In genomic region chr8:84593143-84593542, GRCm38 (mm10) we compare ENCODE assay signal across 26 mouse cellular contexts.
DNase-seq lines count a peak whose midpoint lies in the region; ATAC-seq and TF ChIP-seq lines count a peak whose summit lies in the region.
"Had no signal": no experiment of that assay in that cellular context is flagged by ENCODE, and none has a peak within 500 bp of the region (broad histone marks: within the 10 kb centered on the region; RNA-seq: fewer than 3 reads in every experiment).

No protein-coding gene starts in this region.

- TF ChIP-seq EP300 in liver, postnatal 0 days (IDR thresholded peaks at IDR 0.05; ENCODE audit: low read depth) = no peak

- H3K4me1 ChIP-seq in heart, embryonic 10.5 days = peaks cover 30% of the 10 kb centered on the region
- H3K4me1 ChIP-seq in embryonic facial prominence, embryonic 10.5 days = peaks cover 12% of the 10 kb centered on the region
- peaks cover 35% of the 10 kb centered on the region for H3K4me1 ChIP-seq in liver, embryonic 12.5 days
- H3K4me1 ChIP-seq in liver, postnatal 0 days (ENCODE audit: insufficient read depth) = peaks cover 28% of the 10 kb centered on the region
- H3K4me1 ChIP-seq: hindbrain, embryonic 12.5 days; limb, embryonic 13.5 days had no signal

- intact Hi-C loops in heart, postnatal 36 days (cut with DNase I) = loop anchor here (5.0 to 10.0 kb wide), 3 partner anchors 44 to 228 kb away; no protein-coding TSS in a partner anchor

- H3K9me3 ChIP-seq in heart, embryonic 10.5 days = no peaks in the 10 kb centered on the region
- no peaks in the 10 kb centered on the region for H3K9me3 ChIP-seq in embryonic facial prominence, embryonic 10.5 days
- 0 out of 2 replicates have a peak, but pooled peaks cover 2% of the 10 kb centered on the region for H3K9me3 ChIP-seq in liver, embryonic 12.5 days (replicated peaks)
- no peaks in the 10 kb centered on the region for H3K9me3 ChIP-seq in liver, postnatal 0 days (ENCODE audit: low read length)
- H3K9me3 ChIP-seq: heart, embryonic 15.5 days; hindbrain, embryonic 12.5 days; limb, embryonic 13.5 days had no signal

- H3K27me3 ChIP-seq in heart, embryonic 10.5 days (ENCODE audit: insufficient read depth, poor library complexity, severe bottlenecking) = peaks cover 30% of the 10 kb centered on the region
- peaks cover 34% of the 10 kb centered on the region for H3K27me3 ChIP-seq in embryonic facial prominence, embryonic 10.5 days (replicated peaks; ENCODE audit: low read depth, poor library complexity, severe bottlenecking)
- H3K27me3 ChIP-seq in liver, embryonic 12.5 days (replicated peaks) = peaks cover 34% of the 10 kb centered on the region
- peaks cover 6% of the 10 kb centered on the region; the same call in 1 of the 2 replicates for H3K27me3 ChIP-seq in liver, postnatal 0 days (ENCODE audit: insufficient read depth, low read length)
- H3K27me3 ChIP-seq: heart, embryonic 15.5 days; hindbrain, embryonic 12.5 days had no signal

- WGBS in heart, embryonic 10.5 days = 50% methylated on average over 1 of the region's 1 CpGs
- 93% methylated on average over 1 of the region's 1 CpGs for WGBS in embryonic facial prominence, embryonic 10.5 days
- WGBS in liver, embryonic 12.5 days (ENCODE audit: insufficient replicate concordance) = 43% methylated on average over 1 of the region's 1 CpGs
- WGBS in liver, postnatal 0 days (ENCODE audit: insufficient replicate concordance) = 50% methylated on average over 1 of the region's 1 CpGs

- peak; percentile 53; the same call in 1 of the 2 replicates for ATAC-seq in liver, embryonic 12.5 days
- ATAC-seq in liver, postnatal 0 days = no peak
- ATAC-seq: CD4-positive, CD25-positive, alpha-beta regulatory T cell, adult 4 months; forebrain, embryonic 14.5 days; intestine, embryonic 16.5 days had no signal

- H3K36me3 ChIP-seq in heart, embryonic 10.5 days = no peaks in the 10 kb centered on the region
- H3K36me3 ChIP-seq in embryonic facial prominence, embryonic 10.5 days (replicated peaks) = no peaks in the 10 kb centered on the region
- H3K36me3 ChIP-seq in liver, embryonic 12.5 days = no peaks in the 10 kb centered on the region
- H3K36me3 ChIP-seq in liver, postnatal 0 days (replicated peaks; ENCODE audit: insufficient read depth, low read length) = no peaks in the 10 kb centered on the region
- H3K36me3 ChIP-seq: heart, embryonic 15.5 days; limb, embryonic 13.5 days had no signal

- H3K9ac ChIP-seq in liver, embryonic 12.5 days = peak overlapping the region; percentile 43; the same call in 1 of the 2 replicates
- H3K9ac ChIP-seq in liver, postnatal 0 days (replicated peaks) = 0 out of 2 replicates have a peak overlapping the region, but pooled peaks have one; percentile 18
- H3K9ac ChIP-seq: heart, embryonic 15.5 days; hindbrain, embryonic 12.5 days; limb, embryonic 13.5 days; lung, embryonic 14.5 days had no signal

- no peak overlapping the region for H3K4me3 ChIP-seq in heart, embryonic 10.5 days
- no peak overlapping the region for H3K4me3 ChIP-seq in embryonic facial prominence, embryonic 10.5 days
- H3K4me3 ChIP-seq in liver, embryonic 12.5 days = no peak overlapping the region
- no peak overlapping the region for H3K4me3 ChIP-seq in liver, postnatal 0 days (ENCODE audit: low read depth, low read length)
- H3K4me3 ChIP-seq: heart, adult 2 months; heart, embryonic 15.5 days; hindbrain, embryonic 12.5 days; limb, embryonic 13.5 days had no signal

- 0 out of 2 replicates have a peak overlapping the region, but pooled peaks have one; percentile 1 for H3K27ac ChIP-seq in heart, embryonic 10.5 days
- 0 out of 2 replicates have a peak overlapping the region, but pooled peaks have one; percentile 2 for H3K27ac ChIP-seq in embryonic facial prominence, embryonic 10.5 days (replicated peaks)
- peak overlapping the region; percentile 66 for H3K27ac ChIP-seq in liver, embryonic 12.5 days
- 0 out of 2 replicates have a peak overlapping the region, but pooled peaks have one; percentile 74 for H3K27ac ChIP-seq in liver, postnatal 0 days (ENCODE audit: low read depth)
- H3K27ac ChIP-seq: heart, adult 2 months; heart, embryonic 15.5 days; hindbrain, embryonic 12.5 days; limb, embryonic 13.5 days had no signal

- peak overlapping the region; percentile 68 for H3K4me2 ChIP-seq in liver, embryonic 12.5 days
- H3K4me2 ChIP-seq in liver, postnatal 0 days (ENCODE audit: low read depth, low read length) = peak overlapping the region; percentile 67
- H3K4me2 ChIP-seq: heart, embryonic 15.5 days; hindbrain, embryonic 12.5 days; limb, embryonic 13.5 days; lung, embryonic 14.5 days had no signal

- TF ChIP-seq CTCF in liver, postnatal 0 days (IDR thresholded peaks at IDR 0.05; ENCODE audit: low read depth) = no peak

- DNase-seq in heart, embryonic 10.5 days (ENCODE audit: low spot score) = peak; percentile 87
- no peak for DNase-seq in heart, postnatal 36 days
- no peak for DNase-seq in embryonic facial prominence, embryonic 10.5 days (ENCODE audit: low spot score)
- no peak for DNase-seq in liver, postnatal 0 days
- no peak for DNase-seq in ovary, postnatal 36 days (ENCODE audit: low spot score)
- DNase-seq in layer of hippocampus, postnatal 36 days = no peak
- DNase-seq: adrenal gland, postnatal 14 days; cerebellum, adult 11-12 months; cerebellum, adult 9-11 months; heart, adult 2 months; kidney, adult 9 months; kidney, postnatal 10 days; lung, embryonic 14.5 days; lung, postnatal 14 days; midbrain, embryonic 14.5 days; retina, postnatal 1 day; right cerebral cortex, postnatal 14 days; thymus, adult 18-20 months; thymus, postnatal 25 days had no signal

Comparison
In these comparisons a context has a peak if more than half of its experiments do, and no peak if none do; other contexts are left out.
1. H3K27ac ChIP-seq: peak in every context shown above with its lines; median percentile 74 in liver, postnatal 0 days; 66 in liver, embryonic 12.5 days; 2 in embryonic facial prominence, embryonic 10.5 days; 1 in heart, embryonic 10.5 days.